Mouse (Mus musculus): ENCODE results near the gene Crocc.

Crocc gene

GRCm38 (mm10) chr4:140986024-140986710 is 74.2 kb downstream of the Crocc start:
- no peak for DNase-seq (ENCODE audit: low read depth)

- no peak for DNase-seq (ENCODE audit: low read depth)
These were observed 75.8 kb downstream of the Crocc start for GRCm38 (mm10) chr4:140984544-140984943.

GRCm38 (mm10) chr4:140983442-140983841 is 76.9 kb downstream of the Crocc start:
- peak; percentile 63 for DNase-seq (ENCODE audit: low read depth)

DNA sequence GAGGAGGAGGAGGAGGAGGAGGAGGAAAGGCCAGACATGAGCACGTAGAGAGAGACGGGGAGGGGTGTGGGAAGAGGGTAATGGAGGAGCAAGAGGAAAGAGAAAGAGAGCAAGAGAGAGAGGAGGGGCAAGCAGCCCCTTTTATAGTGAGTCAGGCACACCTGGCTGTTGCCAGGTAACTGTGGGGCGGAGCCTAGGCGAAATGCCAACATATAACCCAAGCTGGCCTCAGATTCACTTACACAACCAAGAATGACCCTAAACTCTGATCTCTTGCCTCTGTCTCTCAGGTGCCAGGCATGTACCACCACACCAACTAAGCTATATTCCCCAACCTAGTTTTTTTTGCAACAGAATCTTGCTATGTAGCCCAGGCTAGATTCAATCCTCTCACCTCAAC is 77.5 kb downstream of the Crocc start:
- DNase-seq (ENCODE audit: low read depth) = no peak

- DNase-seq (ENCODE audit: low read depth) = peak; percentile 43
These were observed 78.7 kb downstream of the Crocc start for GRCm38 (mm10) chr4:140981605-140982004.

GRCm38 (mm10) chr4:140977886-140978692 is 82.3 kb downstream of the Crocc start:
- DNase-seq (ENCODE audit: low read depth) = no peak

GRCm38 (mm10) chr4:140977278-140977677 is 83.1 kb downstream of the Crocc start:
- no peak for DNase-seq (ENCODE audit: low read depth)

- DNase-seq (ENCODE audit: low read depth) = no peak
These were observed 85.0 kb downstream of the Crocc start for GRCm38 (mm10) chr4:140975356-140975755.

DNA sequence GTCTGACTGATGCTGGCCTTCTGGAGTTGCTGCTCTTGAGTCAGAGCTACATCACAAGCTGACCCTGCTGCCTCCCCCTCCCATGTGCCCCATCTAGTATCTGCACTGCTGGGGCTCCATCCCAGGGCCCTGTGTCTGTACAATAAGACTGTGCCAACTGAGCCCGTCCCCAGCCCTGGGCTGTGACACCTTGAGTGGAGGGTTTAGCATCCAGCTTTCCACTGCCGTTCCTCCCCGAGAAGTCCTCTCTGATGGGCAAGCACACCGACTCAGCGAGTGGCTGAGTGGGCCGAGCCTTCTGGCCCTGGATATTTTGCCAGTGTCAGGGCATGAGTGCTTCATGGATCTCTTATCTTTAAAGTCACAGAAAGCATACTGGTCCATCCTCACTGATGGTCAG is 85.9 kb downstream of the Crocc start:
- no peak for DNase-seq (ENCODE audit: low read depth)

- no peak for DNase-seq (ENCODE audit: low read depth)
These were observed 88.7 kb downstream of the Crocc start for GRCm38 (mm10) chr4:140971691-140972090.

GRCm38 (mm10) chr4:140967386-140968159 is 92.8 kb downstream of the Crocc start:
- DNase-seq (ENCODE audit: low read depth) = no peak

Measured in naive thymus-derived CD4-positive, alpha-beta T cell, adult 2 months (primary cell).